Mouse (Mus musculus) stomach, postnatal 0 days (tissue): Measurements from ENCODE around the gene Rbm33.

Experiments used
- CTCF ChIP-seq: IDR thresholded peaks from 2 replicates; pipeline ENCODE4 v1.5.1; 2016; ENCODE audit warnings: antibody characterized with exemption, low read depth, mild to moderate bottlenecking, moderate library complexity
- EP300 ChIP-seq: optimal IDR thresholded peaks from 2 replicates; pipeline ENCODE3; 2016; ENCODE audit warnings: antibody characterized with exemption

GRCm38 (mm10) chr5:28355614-28356013, 38.7 kb downstream of the Rbm33 start:
- TF ChIP-seq EP300 (no peak), CTCF (no peak)
